Mouse (Mus musculus) left cerebral cortex, adult 2 months (tissue): ENCODE results near the gene Tnik. TPM values are rescaled to one million over a fixed set of nuclear protein-coding genes. Genes with fewer than 3 reads are reported as not detected.

Experiments
- DNase-seq, 2 experiments: peaks; one replicate each; pipeline ENCODE4 v3.0.0; 2021 to 2022; ENCODE audit warnings: low spot score in 2 of 2, mixed read lengths in 1 of 2; ENCODE audit errors: extremely low spot score in 1 of 2
- H3K27ac ChIP-seq: fragments of 200-600 bp; 2 replicates; pipeline ENCODE4 v1.8.1; 2022
- H3K4me3 ChIP-seq: fragments of 200-600 bp; 2 replicates; pipeline ENCODE4 v1.8.1; 2022
- CTCF ChIP-seq: fragments of 200-600 bp; IDR thresholded peaks from 2 replicates; pipeline ENCODE4 v1.8.1; 2022; ENCODE audit warnings: antibody characterized with exemption, mild to moderate bottlenecking, moderate library complexity
- intact Hi-C: fragments of 180-260 bp; cut with DNase I; formaldehyde crosslinking; loops from one replicate; pipeline ENCODE4 v1.15.1; 2025
- total RNA-seq, 2 experiments: library from RNA; stranded (reverse); gene quantifications; 2 replicates each; pipeline ENCODE4 v1.2.3; 2021

Tnik gene
- total RNA-seq, 2 experiments from 2014 or later, result 205 to 221 TPM

GRCm38 (mm10) chr3:28617008-28617627 lies 354.1 kb downstream of the Tnik start:
- H3K27ac ChIP-seq, result no peak overlapping the region
- intact Hi-C loops, result no loop called here
- no peak for TF ChIP-seq CTCF

DNA sequence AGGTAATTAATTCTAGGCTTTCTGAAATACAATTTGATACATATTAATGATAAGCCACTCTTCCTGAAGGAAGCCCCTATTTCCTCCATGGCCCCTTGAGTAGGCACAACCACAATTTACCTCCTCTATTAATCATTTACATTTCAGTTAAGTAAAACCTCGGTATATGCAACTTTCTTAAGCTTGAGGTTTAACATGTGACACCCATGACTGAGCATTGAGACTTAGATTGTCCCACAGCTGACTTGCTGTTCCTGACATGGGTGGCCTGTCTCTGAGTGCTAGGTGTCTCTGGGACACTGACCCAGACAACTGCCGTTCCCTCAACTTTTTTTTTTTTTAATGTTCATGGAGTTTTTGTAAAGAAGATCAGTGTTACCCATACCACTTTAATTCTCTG lies 358.8 kb downstream of the Tnik start:
- intact Hi-C loops, result no loop called here
- DNase-seq, result no peak
- Histone ChIP-seq H3K4me3 (no peak overlapping the region), H3K27ac (no peak overlapping the region)
- no peak for TF ChIP-seq CTCF

More at GRCm38 (mm10) chr3:28617008-28617627, 354.1 kb downstream of the Tnik start:
- H3K4me3 ChIP-seq, result no peak overlapping the region
- DNase-seq, result no peak

DNA sequence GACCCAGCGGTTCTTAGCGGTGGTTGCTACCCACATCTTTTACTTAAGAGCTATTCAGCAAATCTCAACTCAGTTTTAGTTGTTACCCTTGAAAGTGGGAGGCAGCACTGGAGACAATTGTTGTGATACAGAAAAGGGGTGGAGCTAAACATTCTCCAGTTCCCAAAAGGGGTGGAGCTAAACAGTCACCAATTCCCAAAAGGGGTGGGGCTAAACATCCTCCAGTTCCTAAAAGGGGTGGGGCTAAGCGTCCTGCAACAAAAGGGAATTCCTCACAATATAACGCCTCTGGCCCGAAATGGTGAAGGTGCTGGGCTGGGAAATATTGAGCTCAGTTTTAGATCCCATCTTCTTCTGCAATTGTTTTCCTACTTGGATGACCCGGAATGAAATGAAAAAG lies 363.8 kb downstream of the Tnik start:
- TF ChIP-seq CTCF, result no peak
- H3K4me3 ChIP-seq, result no peak overlapping the region
- intact Hi-C loops, result no loop called here
- no peak for DNase-seq
- H3K27ac ChIP-seq, result no peak overlapping the region

GRCm38 (mm10) chr3:28636778-28637177 lies 373.8 kb downstream of the Tnik start:
- intact Hi-C loops, result no loop called here
- no peak overlapping the region for H3K4me3 ChIP-seq
- no peak for TF ChIP-seq CTCF
- no peak for DNase-seq
- H3K27ac ChIP-seq, result no peak overlapping the region

DNA sequence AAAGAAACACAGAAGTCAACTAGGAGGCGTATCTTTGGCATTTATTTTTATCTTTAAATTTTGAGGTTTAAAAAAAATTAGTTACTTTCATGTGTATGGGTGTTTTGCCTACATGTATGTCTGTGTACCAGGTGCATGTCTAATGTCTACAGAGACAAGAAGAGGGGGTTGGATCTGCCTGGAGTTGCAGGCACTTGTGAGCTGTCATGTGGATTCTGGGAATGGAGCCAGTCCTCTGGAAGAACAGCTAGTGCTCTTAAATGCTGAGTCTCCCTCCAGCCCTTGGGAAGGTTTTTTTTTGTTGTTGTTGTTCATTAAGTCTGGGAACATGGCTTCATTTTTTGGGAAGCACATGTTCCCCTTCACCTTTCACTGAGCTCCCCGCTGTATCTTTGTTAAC lies 375.9 kb downstream of the Tnik start:
- no peak for TF ChIP-seq CTCF
- intact Hi-C loops, result loop anchor here (2.0 kb wide), 1 partner anchor 376 kb away; the partner anchor contains the start of gene Tnik
- Histone ChIP-seq H3K27ac (peak overlapping the region; percentile 67), H3K4me3 (no peak overlapping the region)
- DNase-seq, result peak in 1 of 2 experiments; percentile 35

GRCm38 (mm10) chr3:28643252-28643947 lies 380.4 kb downstream of the Tnik start:
- Histone ChIP-seq H3K4me3 (no peak overlapping the region), H3K27ac (no peak overlapping the region)
- no peak for DNase-seq
- no peak for TF ChIP-seq CTCF
- intact Hi-C loops, result no loop called here

- no peak for DNase-seq
- no peak overlapping the region for H3K4me3 ChIP-seq
- no peak for TF ChIP-seq CTCF
- intact Hi-C loops, result no loop called here
- H3K27ac ChIP-seq, result no peak overlapping the region
These were observed 389.6 kb downstream of the Tnik start for GRCm38 (mm10) chr3:28652574-28652973.

GRCm38 (mm10) chr3:28653043-28653442 lies 390.0 kb downstream of the Tnik start:
- 0 out of 2 replicates have a peak overlapping the region, but pooled peaks have one; percentile 7 for H3K27ac ChIP-seq
- intact Hi-C loops, result no loop called here
- TF ChIP-seq CTCF, result no peak
- DNase-seq, result no peak
- H3K4me3 ChIP-seq, result no peak overlapping the region

DNA sequence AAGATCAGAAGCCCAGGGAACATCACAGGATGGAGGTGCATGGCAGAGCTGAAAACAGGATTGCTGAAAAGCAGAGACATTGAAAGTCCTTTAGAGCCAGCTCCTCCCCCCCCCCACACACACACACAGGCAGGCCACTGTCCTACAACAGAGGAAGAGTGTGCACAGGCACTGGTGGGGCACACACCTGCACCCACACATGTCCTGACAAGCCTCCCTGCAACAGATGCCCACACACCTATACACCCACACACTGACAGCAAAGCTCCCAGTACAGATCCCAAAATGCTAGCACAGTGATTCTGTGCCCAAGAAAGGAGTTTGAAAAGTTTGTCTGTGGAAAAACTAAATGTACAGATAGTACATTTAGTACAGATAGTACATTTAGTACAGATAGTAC lies 391.7 kb downstream of the Tnik start:
- no peak for DNase-seq
- TF ChIP-seq CTCF, result no peak
- intact Hi-C loops, result loop anchor here (5.0 kb wide), 1 partner anchor 62 kb away; no protein-coding TSS in a partner anchor

GRCm38 (mm10) chr3:28658349-28658748 lies 395.3 kb downstream of the Tnik start:
- no peak; the same call in none of the 2 replicates for TF ChIP-seq CTCF
- H3K27ac ChIP-seq, result no peak overlapping the region
- no peak overlapping the region for H3K4me3 ChIP-seq
- no peak for DNase-seq
- intact Hi-C loops, result loop anchor here (5.0 kb wide), 1 partner anchor 66 kb away; no protein-coding TSS in a partner anchor

More for the DNA sequence above, 391.7 kb downstream of the Tnik start:
- Histone ChIP-seq H3K4me3 (no peak overlapping the region), H3K27ac (no peak overlapping the region; the same call in 1 of the 2 replicates)

DNA sequence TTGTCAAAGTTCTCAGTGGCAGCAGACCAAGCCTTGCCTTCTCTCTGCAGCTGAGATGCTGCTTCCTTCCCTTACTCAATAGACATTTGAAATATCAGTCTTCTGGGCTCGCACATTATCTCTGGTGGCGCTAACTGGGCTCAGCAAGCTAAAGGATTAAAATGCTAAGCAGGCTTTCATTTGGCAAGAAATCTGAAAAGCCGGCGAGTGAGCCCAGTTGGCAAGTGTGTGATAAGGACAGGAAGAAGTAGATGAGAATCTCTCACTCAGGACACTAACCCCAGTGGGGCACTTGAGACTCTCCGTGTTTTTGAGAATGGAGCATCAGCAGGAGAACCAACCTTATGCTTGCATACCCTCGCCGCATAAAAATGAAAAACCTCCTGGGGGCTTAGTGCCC lies 417.8 kb downstream of the Tnik start:
- H3K27ac ChIP-seq, result no peak overlapping the region
- intact Hi-C loops, result no loop called here
- TF ChIP-seq CTCF, result no peak
- DNase-seq, result no peak
- H3K4me3 ChIP-seq, result no peak overlapping the region

DNA sequence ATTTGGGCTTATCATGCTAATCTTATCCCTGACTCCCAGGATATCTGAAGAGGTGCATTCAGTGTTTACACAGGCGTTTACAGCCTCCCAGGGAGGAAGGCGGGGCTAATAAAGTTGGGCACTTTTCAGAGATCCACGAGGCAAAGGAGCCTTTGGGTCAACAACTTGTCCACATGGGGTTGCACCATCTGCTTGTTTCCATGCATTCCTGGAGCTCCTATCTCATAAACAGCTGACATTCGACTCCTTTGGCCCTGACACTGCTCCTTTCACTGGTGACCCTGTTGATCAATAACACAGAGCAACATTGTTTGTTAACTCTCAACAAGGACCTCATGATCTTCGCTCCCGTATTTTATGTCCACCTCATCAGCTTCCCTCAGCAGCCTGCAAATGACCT lies 418.9 kb downstream of the Tnik start:
- no peak for TF ChIP-seq CTCF
- Histone ChIP-seq H3K27ac (no peak overlapping the region), H3K4me3 (no peak overlapping the region)
- intact Hi-C loops, result no loop called here
- no peak for DNase-seq
